Mouse (Mus musculus): Measurements from ENCODE around the gene Kremen2.

Kremen2 gene

DNA sequence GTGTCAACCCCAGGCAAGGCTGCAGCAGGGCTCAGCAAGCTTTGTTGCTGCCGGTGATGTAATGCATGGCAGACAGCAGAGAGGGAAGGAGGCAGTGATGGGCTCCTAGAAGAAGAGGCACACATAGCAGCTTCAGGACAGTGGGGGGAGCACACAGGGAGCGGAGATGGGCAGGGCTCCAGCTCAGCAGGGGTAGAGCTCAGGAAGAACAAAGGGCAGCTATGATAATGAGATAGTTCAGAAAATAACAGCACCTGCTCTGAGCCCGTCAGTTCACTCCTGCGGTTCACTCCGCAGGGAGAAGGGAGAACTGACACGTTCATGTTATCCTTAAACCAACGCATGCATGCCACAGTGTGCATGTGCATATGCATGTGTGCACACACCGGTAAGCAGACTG, 13.2 kb upstream of the Kremen2 start:
- DNase-seq = no peak

DNA sequence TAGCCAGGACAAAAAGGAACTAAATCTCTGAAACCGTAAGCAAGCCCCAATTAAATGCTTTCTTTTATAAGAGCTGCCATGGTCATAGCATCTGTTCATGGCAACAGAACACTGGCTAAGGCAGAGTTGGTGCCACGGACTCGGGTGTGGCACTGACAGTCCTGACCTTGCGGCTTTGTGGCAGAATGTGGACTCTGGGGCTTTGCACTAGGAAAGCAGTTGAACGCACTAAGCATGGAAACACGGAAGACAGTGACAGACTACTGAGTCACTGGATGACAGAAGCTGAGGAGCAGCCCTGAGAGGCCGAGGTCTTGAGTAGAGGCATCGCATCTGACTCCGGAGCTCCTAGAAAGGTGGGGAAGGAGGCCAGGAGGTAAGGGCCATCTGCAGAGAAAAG, 11.9 kb upstream of the Kremen2 start:
- no peak for DNase-seq

DNA sequence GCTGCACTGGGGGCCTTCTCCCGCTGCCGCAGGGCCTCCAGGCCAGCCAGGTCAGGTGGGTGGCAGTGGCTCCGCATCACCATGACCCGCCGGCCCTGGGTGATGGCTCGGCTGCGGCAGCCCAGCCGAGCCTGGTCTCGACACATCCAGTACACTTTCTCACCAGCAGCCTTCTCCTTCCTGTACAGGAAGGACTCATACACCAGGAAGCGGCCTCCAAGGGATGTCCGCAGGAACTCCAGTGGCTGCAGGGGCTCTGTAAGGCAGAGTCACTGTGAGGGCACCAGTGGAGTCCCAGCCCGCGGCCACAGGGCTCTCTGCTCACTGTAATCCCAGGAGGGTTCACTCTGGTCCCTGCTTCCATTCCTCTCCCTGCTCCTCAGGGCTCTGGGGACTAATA, 10.1 kb upstream of the Kremen2 start:
- no peak for DNase-seq

DNA sequence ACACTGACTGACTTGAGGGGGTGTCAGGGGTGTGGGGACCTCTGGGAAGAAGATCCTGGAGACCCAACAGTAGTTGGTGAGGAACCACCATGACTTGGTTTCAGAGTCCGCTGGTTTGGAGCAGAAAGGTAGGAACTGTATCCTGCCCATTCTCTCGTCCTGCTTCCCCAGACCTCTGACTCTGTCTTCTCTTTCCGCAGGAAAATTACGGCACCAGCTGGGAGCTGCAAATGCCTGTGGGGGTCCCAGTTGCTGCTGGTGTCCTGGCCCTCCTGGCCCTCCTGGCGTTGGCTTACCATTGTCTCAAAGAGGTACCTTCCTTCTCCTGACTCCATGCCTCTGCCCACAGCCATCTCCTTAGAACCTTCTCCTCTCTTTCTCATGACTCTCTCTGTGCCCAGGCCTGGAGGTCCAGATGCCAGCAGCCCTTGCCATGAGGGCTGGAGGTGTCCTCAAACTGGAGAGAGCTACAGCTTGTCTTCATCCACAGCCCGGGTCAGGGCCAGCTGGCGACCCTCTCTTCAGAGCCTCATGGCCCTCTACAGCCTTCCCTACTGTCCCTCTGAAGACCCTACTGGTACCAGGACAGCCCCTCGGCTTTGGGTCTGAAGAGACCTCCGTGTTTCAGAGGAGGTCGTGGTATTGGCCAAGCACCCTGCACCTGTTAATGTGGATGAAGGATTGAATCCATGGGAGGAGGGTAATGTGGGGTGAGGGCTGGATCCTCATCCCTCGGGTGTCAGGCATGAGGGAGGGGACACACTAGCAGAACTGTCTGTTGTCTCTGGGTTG, 4.0 kb upstream of the Kremen2 start:
- no peak for DNase-seq

DNA sequence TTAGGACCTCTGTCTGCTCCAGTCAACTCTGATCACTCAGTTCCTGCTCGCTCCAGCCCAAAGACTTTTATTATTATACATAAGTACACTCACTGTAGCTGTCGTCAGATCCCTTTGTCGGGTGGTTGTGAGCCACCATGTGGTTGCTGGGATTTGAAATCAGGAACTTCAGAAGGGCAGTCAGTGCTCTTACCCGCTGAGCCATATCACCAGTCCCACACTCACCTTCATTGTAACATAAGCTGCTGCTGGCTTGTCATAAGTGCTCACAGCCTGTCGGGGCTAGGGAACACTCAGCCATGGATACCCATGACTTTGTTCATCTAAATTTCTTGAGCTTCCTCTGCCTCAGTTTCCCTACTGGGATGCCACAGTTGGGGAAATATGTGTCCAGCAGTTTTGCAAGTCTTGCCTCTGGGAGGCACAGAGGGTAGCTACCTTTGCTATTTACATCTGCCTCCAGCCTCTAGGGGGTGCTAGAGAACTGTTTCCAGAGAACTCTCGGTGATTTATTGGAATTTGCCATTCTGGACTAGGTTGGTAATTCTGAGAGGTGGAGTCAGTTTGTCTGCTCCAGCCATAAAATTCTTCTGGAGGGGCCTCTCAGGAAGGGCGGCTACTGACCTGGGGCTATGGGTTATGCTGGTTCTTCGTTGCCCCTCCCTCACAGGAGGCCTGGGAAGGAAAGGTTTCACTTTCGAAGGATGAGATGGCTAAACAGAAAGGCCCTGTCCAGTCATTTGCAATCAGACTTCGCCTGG, 3.2 kb upstream of the Kremen2 start:
- peak; percentile 62 for DNase-seq

DNA sequence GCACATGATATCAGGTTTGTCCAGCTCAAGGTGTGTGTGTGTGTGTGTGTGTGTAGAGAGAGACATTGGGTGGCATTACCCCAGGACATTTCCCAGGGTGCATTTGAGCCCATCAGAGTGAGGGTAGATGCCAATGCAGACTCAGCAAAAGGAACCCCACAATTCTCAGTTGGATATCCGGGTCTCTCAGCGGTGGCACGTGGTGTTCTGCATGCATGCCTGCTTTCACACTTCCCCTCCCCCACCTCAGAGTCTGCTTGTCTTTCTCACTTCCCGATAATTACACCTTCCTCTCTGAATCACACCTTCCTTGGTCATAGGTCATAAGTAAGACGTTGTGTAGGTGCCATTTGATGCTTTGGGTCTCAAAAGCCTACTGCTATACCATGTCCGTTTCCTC, 2.4 kb upstream of the Kremen2 start:
- no peak for DNase-seq

DNA sequence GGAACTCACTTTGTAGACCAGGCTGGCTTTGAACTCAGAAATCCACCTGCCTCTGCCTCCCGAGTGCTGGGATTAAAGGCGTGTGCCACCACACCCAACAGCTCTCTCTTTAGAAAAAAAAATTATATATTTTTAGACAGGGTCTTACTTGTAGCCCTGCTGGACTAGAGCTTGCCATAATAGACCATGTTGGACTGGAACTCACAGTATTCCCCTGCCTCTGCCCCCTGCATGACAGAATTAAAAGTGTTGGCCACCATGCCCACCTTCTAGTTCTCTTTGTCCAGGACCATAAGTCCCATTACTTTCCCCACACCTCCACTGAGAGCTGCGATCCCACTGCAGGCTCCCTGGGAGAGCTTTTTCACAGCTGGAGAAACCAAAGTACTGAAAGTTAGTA, 1.8 kb upstream of the Kremen2 start:
- no peak for DNase-seq

DNA sequence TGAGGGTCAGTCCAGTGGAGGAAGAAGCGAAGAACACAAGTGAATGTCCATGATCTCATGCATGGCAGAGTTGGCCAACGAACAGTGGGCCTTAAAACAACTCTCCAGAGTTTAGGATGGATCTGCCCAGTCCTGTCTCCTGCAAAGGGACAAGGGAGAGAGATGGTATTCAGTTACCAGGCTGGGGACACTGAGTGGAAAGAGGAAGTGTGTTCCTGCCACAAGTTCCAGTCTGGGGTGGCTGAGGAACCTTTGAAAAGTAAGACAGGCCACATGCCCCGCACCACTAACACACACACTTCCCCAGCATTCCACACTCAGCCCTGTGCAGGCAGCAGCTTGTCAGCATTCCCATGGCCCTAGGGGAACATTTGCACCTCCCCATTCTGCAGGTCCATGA, 1.1 kb upstream of the Kremen2 start:
- DNase-seq = no peak

DNA sequence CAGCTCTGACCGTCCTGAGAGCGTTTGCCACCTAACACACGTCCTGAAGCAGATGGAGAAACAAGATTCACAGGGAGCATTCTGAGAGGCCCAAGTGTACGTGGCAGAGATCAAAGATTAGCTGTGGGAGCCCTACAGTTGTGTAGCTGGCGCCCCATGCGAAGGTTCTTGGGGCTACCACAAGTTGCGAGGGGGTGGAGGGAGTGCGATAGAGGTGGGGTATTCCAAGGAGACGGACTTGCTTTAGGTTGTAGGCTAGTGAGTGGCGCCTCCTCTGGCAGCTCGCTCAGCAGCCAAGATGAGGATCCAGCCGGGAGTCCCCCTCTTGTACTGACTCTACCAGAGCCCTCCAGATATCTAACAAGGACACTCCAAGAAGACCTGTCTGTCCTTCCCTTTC, 678 bp upstream of the Kremen2 start:
- DNase-seq = no peak

DNA sequence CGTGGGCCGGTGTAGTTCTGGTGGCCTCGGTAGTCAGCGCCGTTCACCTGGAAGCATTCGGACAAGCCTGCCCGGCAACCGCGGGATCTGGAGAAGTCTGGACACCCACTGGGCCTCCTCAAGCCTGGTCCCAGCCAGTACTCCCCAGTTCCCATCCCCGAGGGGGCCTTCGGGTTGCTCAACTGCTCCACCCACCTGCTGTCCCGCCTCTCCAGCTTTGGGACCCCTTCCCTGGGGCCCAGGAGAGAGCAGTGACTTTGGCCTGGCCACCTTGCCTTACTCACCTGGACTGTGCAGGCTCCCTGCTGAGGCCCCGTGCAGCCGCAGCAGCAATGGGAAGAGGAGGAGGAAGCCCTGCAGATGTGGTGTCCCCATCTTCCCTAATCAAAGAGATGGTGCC, 982 bp downstream of the Kremen2 start:
- DNase-seq = no peak

DNA sequence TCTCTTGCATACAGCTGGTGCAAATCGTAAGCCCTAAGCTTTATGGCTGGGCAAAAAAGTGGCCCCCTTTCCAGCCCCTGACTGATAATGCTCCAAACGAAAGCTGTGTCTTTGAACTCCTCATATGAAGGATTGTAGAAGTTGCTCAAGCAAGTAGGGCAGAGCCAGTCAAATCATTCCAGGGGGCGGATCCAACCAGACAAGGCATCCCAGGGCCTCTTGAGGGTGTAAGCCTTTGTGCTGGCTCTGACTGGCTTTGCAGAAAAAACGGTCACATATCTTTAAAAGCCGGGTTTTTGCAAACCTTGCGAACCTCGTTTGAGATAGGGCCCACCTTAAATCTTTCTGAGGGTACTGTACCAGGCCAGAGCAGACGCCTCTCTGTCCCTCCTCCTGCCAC, 1.6 kb downstream of the Kremen2 start:
- no peak for DNase-seq

DNA sequence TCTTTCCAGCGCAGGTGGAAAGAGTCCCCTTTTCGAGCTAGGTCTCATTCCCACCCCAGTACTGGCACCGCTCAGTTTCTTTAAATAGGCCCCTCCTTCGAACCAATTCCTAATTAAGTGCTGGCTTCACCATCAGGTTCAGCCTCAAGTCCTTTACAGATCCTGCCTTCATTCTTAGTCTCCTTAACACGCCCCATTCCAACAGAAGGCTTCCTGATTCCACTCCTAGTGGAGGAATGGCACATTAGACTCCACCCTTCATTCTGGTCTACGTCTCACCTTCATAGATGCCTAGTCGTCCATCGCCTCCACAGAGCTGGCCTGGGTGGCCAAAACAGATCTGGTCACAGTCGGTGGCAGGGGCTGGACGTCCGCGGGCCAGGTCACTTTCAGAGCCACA, 2.7 kb downstream of the Kremen2 start:
- DNase-seq = no peak

DNA sequence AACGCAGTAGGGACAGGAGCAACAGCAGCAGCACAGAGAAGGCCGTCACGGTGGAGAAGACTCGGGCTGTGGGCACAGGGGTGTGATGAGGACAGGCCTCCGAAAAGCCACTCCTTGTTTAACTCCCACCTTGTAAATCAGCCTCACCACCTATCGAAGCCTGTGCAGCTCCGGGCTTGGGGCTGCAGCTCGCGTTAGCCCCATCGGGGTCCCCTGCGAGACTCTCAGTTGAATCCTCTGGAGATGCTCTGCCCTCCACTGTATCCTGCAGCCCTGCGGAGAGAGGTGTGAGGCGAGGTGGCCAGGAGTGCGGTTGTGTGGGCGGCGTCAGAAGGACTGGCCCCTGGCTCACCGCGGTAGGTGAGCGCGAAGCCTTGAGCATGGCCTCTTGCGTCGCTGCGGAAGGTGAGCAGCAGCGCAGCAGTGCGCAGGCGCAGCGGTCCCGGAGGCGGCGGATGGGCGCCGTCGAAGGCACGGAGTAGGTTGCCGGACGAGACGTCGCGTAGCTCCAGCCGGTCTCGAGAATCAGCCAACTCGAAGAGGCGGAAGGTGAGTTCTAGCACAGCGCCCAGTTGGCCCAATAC, 3.3 kb downstream of the Kremen2 start:
- DNase-seq = peak; percentile 47

DNA sequence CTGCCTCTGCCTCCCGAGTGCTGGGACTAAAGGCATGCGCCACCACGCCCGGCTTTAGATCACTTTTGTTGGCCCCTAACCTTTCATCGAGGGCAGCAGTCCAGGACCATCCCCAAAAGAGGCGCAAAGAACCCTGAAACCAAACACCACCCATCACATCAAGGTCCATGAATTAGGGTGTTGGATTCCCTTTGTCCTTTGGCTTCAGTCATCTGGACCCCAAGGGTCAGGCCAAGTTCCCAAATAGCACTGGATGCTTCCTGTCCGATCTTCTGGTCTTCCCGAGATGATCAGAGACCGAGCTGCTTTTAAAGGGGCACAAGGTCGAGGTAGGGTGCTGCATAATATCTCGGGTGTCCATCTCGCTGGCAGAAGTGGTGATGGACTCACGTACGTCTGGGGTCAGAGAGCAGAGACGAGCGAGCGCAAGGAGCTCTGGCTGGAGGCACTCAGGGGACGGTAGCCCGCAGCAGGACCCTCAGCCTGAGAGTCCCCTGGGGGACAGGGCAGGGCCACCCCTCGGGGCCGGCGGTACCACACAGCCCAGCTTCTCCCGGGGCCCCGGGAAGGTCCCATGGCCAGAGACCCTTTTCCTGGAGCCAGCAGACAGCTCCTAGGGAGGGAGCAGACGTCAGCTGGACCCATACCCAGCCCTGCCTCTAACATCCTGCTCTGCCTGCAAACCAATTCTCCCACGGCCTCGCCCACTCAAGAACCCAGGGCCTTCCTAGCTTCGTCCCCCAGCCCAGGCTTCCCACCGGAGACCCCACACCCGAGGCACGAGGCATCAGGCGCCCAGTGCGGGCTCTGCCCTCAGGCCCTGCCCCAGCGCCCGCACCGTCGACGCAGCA, 4.0 kb downstream of the Kremen2 start:
- DNase-seq = no peak

DNA sequence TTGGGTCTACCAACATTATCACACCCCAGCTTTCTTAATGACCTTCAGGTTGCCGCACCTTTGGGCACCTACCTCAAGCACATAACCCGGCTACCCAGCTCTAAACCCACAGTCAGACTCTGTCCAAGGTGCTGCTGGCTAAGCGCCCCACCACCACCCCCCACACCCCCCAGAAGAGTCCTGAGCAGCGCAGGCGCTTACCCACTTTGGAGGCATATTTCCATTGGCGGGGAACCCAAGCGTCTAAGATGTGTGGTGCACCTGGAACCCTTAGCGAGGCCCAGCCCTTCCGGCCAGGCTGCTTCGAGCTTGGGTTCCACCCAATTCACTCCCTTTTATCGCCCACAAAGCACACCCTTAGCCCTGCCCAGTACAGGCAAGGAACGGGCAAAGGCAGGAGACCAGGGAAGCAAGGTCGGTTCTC, 5.0 kb downstream of the Kremen2 start, which contains the start of gene Paqr4:
Gene Paqr4 (minus strand): TSS at position 270 of the 424 bp plus-strand sequence.
- no peak for DNase-seq

DNA sequence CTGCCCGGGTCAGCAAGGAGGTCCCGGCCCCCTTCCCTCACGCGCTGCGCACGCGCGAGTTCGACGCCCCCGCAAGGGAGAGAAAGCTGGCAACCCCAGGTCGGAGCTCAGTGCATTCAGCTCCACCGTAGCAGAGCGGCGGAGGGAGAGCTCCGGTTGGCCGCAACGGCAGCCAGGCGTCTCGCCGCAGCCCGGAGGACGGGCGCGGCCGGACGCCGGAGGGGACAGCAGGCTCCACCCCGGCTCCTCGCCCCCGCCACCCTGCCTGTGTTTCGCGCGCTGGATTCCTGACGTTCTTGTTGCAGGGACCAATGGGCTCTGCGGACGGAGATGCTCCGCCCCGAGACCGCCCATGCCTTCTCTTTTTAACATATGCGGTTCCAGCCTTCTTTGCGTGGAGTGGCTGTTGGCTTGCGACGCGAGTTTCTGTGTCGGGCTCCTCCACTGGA, 5.5 kb downstream of the Kremen2 start:
- DNase-seq = peak; percentile 68

DNA sequence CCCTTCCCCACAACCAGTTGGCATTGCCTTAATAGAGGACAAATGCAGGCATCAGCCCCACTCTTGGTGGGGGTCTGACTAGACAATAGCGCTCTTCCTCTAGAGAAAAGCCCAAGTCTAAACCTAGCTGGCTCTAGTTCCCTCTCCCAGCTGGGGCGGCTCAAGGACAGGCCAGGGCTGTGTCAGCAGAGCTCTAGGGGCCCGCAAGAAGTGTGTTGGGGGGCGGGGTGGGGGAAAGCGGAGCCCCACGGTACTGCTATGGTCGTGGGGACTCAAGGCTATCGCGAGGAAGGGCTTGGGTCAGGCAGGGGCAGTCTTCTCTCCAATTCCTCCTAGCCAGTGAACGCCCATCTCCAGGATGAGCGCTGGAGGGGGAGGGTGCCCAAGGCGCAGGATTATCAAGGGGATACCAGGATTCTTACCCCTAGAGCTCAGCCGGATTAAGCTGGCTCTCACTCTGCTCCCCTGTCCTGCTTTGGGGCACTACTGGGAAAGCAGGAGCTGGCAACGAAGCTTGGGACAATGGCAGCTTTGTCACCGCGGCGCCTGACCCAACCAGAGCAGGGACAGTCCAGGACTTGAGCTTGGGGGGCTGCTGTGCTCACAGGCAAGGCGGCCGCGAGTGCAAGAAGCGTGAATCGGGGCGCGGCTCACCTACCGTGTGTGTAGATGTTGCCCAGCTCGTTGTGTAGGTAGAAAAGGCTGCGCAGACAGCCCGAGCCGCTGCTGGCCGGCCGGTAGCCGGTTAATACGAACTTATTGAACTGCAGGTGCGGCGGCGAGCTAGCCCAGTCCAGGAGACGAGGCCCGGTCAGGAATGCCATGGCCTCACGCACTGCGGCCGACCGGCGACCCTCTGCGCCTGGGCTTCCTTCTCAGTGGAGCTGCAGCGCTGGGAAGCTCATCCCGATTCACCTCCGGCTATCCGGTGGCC, 6.2 kb downstream of the Kremen2 start:
- DNase-seq = no peak

DNA sequence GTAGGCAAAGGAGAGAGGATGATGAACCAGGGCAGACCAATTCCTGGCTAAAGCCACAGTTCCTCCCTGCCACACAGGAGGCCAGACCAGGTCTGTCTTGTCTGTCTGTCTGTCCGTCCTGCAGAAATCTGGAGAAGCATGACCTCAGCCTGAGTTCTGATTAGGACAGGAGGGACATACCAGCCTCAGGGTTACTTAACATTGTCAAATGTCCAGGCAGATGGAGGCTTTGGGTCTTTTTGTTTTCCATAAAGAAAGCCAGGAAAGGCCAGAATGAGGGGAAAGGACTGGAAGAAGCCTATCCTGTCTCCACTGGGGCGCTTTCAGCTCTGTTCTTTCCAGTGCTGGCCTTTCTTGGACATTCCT, 6.8 kb downstream of the Kremen2 start:
- no peak for DNase-seq

DNA sequence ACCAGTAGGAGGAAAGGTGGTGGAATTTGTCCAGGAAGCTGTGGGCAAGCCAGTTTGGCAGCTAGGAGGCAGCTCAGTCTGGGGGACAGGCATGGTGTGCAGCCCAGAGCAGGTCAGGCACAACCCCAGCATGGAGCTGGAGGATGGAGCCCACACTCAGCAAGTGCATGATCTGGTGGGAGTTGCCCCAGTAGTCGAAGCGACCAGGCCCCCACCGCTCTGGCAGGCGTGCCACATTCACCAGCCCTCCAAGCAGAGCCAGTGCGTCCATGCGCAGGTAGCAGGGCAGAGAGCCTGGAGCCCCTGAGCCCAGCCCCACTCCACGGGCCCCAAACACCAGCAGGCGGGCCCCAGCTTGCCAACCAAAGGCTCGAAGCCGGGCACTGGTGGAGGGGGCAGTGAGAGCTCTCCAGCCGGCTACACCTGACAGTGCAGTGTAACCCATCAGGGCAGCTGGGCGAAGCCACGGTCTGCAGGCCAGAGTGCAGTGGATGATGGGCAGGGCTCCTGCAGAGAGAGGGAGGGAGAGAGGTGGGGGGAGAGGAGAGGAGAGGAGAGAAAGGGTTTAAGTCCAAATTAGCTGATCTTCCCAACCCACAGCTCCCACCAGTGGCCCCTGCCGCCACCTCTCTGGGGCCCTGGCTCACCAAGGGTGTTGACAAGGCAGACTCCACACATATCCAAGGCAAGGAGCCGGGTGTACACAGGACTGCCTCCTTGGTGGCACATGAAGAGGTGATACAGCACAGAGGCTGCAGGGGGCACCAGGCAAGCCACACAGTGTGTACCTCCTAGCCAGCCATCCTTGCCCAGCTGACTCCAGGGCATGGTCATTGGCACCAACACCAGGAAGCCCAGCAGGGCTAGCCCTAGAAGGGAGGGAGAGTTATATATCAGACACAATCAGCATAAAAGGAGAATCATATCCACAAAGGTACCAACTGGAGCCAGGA, 7.9 kb downstream of the Kremen2 start:
- no peak for DNase-seq

DNA sequence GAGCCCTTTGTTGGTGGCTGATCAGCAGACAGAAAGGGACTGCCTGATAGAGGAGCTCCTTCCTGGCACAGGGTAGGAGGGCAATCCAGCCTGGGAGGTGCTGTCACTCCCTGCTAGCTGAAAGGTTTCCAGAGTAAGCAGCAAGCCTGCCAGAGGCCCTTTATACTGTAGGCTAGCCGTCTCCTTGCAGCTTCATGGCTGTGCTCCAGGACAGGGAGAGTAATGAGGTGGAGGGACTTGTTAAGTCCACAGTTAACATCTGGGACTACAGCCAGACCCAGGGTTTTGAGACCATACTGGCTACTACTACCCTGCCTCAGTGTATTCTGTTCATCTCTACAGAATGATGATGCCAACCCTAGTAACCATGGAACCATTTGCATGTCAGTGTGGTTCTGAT, 11.3 kb downstream of the Kremen2 start:
- DNase-seq = no peak

DNA sequence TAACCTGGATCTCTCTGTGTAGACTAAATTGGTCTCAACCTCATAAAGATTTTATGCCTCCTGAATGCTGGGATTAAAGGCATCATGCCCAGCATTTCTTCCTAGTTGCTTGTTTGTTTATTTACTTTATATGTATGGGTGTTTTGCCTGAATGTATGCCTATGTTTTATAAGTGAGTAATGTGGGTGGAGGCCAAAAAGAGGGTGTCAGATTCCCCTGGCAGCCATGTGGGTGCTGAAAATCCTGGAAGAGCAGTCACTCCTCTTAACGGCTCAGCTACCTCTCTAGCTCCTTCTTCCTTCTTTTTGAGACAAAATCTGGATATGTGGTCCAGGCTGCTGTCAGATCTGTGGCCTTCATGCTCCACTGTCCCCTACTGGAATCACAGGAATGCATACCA, 15.2 kb downstream of the Kremen2 start:
- no peak for DNase-seq

Data from thymus, postnatal 25 days (tissue).